Mouse (Mus musculus) liver, embryonic 18 days (tissue): ENCODE measurements around the gene Aanat. TPM values are rescaled to one million over a fixed set of nuclear protein-coding genes. Genes with fewer than 3 reads are reported as not detected.

Source experiments
- polyA plus RNA-seq: library from polyadenylated mRNA; depleted of rRNA; stranded (reverse); fragments of >200 nt; gene quantifications from 2 replicates; pipeline ENCODE4 v1.2.3, GENCODE M21; 2012; rRNA removed

Gene Aanat
- polyA plus RNA-seq, result not detected in 2 replicates

GRCm38 (mm10) chr11:116586310-116586709 is at the start of gene Aanat:
TSS of gene Aanat (plus strand) at chr11:116586432.

GRCm38 (mm10) chr11:116581376-116581814 is 4.8 kb upstream of the Aanat start, which contains the start of gene Ube2o:
TSS of gene Ube2o (minus strand) at chr11:116581447.

GRCm38 (mm10) chr11:116626299-116627071 is 40.3 kb downstream of the Aanat start, which contains the start of gene Rhbdf2:
TSS of gene Rhbdf2 (minus strand) at chr11:116627019.

Other genes with a start within 250 kb of the Aanat start
- gene Rnf157, start 173.4 kb upstream of the Aanat start, polyA plus RNA-seq, result 1.1 and 1.5 TPM in 2 replicates
- gene Ubald2, start 152.3 kb upstream of the Aanat start, polyA plus RNA-seq, result 55.8 and 59.4 TPM in 2 replicates
- 0.01 TPM in 1 of 2 replicates, not detected in the other for gene Qrich2, start 120.2 kb upstream of the Aanat start, polyA plus RNA-seq
- gene Prpsap1, start 92.2 kb upstream of the Aanat start, polyA plus RNA-seq, result 23.5 and 24.6 TPM in 2 replicates
- gene Sphk1, start 55.5 kb upstream of the Aanat start, polyA plus RNA-seq, result 8.3 and 9.5 TPM in 2 replicates
- gene Ube2o, start 5.0 kb upstream of the Aanat start, polyA plus RNA-seq, result 19.3 and 22.4 TPM in 2 replicates
- 9.3 and 11.2 TPM in 2 replicates for gene Rhbdf2, start 40.6 kb downstream of the Aanat start, polyA plus RNA-seq
- 0.16 and 0.19 TPM in 2 replicates for gene Prcd, start 67.1 kb downstream of the Aanat start, polyA plus RNA-seq
- gene Cygb, start 67.9 kb downstream of the Aanat start, polyA plus RNA-seq, result 1.5 TPM in 2 replicates
- gene St6galnac1, start 189.1 kb downstream of the Aanat start, polyA plus RNA-seq, result not detected in 2 replicates
- 1.1 and 1.3 TPM in 2 replicates for gene Mxra7, start 241.6 kb downstream of the Aanat start, polyA plus RNA-seq